Mouse (Mus musculus) liver, adult 2 months (tissue): ENCODE measurements around the gene Mtx3.

Experiments used
- CTCF ChIP-seq: fragments of 200-500 bp; IDR thresholded peaks from 2 replicates; pipeline ENCODE4 v1.5.1; 2011; ENCODE audit warnings: low read depth, low read length, control low read depth
- POLR2A ChIP-seq: fragments of 200-500 bp; IDR thresholded peaks from 2 replicates; pipeline ENCODE4 v1.6.1; 2011; ENCODE audit warnings: low read length, control low read depth; ENCODE audit not compliant: insufficient read depth; ENCODE audit errors: extremely low read depth

DNA sequence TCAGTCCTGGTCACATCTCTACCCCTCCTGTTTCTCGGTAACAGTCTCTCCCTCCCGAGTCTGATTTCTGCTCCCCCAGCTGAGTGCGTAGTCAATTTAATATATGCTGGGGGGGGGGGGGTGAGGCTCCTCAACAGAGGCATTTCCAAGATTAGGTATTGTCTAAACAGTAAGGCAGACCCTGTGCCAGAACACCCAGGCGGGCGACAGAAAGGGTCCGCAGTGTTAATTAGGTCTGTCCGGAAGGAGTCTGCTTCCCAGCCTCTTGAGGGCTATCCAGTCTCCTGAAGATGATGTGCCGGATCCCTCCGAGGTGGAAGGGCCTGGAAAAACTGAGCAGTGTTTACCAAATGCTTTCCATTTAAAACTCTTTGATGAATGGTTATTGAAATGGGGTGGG, 35.4 kb downstream of the Mtx3 start:
- TF ChIP-seq CTCF (no peak), POLR2A (no peak)
